Comparison of ENCODE assay signal across 16 mouse cellular contexts in the genomic region with DNA sequence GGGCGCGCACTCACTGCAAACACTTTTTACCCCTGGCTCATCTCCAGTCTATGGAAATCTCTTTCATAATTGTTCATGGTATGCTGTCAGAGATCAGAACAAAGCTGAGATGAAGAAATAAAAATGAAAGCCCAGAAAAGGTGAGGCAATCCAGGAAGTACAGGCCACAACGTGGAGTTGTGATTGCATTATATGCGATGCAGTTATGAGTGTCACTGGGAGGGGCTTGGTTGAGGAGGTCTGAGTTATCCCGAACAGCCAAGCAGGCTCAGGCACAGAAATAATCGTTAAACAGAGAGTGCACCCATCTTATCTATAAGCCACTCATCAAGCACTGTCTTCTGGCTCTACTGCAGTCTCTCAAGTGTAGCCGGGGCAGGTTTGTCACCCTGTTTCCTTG. TPM values are rescaled to one million over a fixed set of nuclear protein-coding genes. Genes with fewer than 3 reads are reported as not detected.
DNase-seq lines count a peak whose midpoint lies in the region; ATAC-seq lines count a peak whose summit lies in the region.
"Had no signal": no experiment of that assay in that cellular context is flagged by ENCODE, and none has a peak within 500 bp of the region (broad histone marks: within the 10 kb centered on the region; RNA-seq: fewer than 3 reads in every experiment).

No protein-coding gene starts in this region.

- no peak overlapping the region for H3K27ac ChIP-seq in embryonic facial prominence, embryonic 14.5 days (replicated peaks; ENCODE audit: low read depth, low read length)
- H3K27ac ChIP-seq in embryonic facial prominence, embryonic 10.5 days (replicated peaks), result no peak overlapping the region
- H3K27ac ChIP-seq: embryonic facial prominence, embryonic 12.5 days; forebrain, embryonic 13.5 days; gastrocnemius, adult 2 months had no signal

- H3K36me3 ChIP-seq in embryonic facial prominence, embryonic 14.5 days (ENCODE audit: control insufficient read depth, insufficient read depth, low read length), result no peaks in the 10 kb centered on the region
- no peaks in the 10 kb centered on the region for H3K36me3 ChIP-seq in embryonic facial prominence, embryonic 10.5 days (replicated peaks)
- H3K36me3 ChIP-seq: embryonic facial prominence, embryonic 12.5 days had no signal

- no peaks in the 10 kb centered on the region for H3K9me3 ChIP-seq in embryonic facial prominence, embryonic 14.5 days (ENCODE audit: control insufficient read depth, low read length)
- H3K9me3 ChIP-seq in embryonic facial prominence, embryonic 10.5 days, result no peaks in the 10 kb centered on the region
- H3K9me3 ChIP-seq: embryonic facial prominence, embryonic 12.5 days; forebrain, embryonic 13.5 days had no signal

- no peak overlapping the region for H3K9ac ChIP-seq in embryonic facial prominence, embryonic 14.5 days (ENCODE audit: low read depth, low read length)
- H3K9ac ChIP-seq: embryonic facial prominence, embryonic 12.5 days; forebrain, embryonic 13.5 days had no signal

- H3K4me2 ChIP-seq in embryonic facial prominence, embryonic 14.5 days (ENCODE audit: low read depth, low read length), result no peak overlapping the region
- H3K4me2 ChIP-seq: embryonic facial prominence, embryonic 12.5 days; forebrain, embryonic 13.5 days; midbrain, embryonic 11.5 days had no signal

- no peak overlapping the region for H3K4me3 ChIP-seq in embryonic facial prominence, embryonic 14.5 days (ENCODE audit: low read depth, low read length)
- H3K4me3 ChIP-seq in embryonic facial prominence, embryonic 10.5 days, result no peak overlapping the region
- H3K4me3 ChIP-seq: embryonic facial prominence, embryonic 12.5 days; forebrain, embryonic 13.5 days; gastrocnemius, adult 2 months had no signal

- no peaks in the 10 kb centered on the region for H3K27me3 ChIP-seq in embryonic facial prominence, embryonic 14.5 days (replicated peaks; ENCODE audit: control insufficient read depth, insufficient read depth, low read length)
- H3K27me3 ChIP-seq in embryonic facial prominence, embryonic 10.5 days (replicated peaks; ENCODE audit: low read depth, poor library complexity, severe bottlenecking), result no peaks in the 10 kb centered on the region
- H3K27me3 ChIP-seq: embryonic facial prominence, embryonic 12.5 days; forebrain, embryonic 13.5 days had no signal

- DNase-seq in embryonic facial prominence, embryonic 14.5 days (ENCODE audit: low spot score), result peak; percentile 7
- no peak for DNase-seq in embryonic facial prominence, embryonic 10.5 days (ENCODE audit: low spot score)
- DNase-seq in 416B (ENCODE audit: low read depth), result peak; percentile 81
- DNase-seq in liver, result peak; percentile 20
- DNase-seq in Muller cell, postnatal 12 days (ENCODE audit: inconsistent ontology term), result no peak
- no peak for DNase-seq in urinary bladder, postnatal 36 days (ENCODE audit: low spot score in 2 of 2)
- DNase-seq in thymus, postnatal 10 days (ENCODE audit: low spot score in 2 of 2), result no peak
- DNase-seq: adrenal gland, postnatal 36 days; cerebellum, postnatal 14 days; gastrocnemius, adult 2 months; kidney, postnatal 4 days; thymus, postnatal 14 days had no signal

- peaks cover 8% of the 10 kb centered on the region; the same call in 1 of the 2 replicates for H3K4me1 ChIP-seq in embryonic facial prominence, embryonic 14.5 days (ENCODE audit: control insufficient read depth, insufficient read depth, low read length)
- peaks cover 18% of the 10 kb centered on the region for H3K4me1 ChIP-seq in embryonic facial prominence, embryonic 10.5 days

- 58% methylated on average over 7 of the region's 7 CpGs for WGBS in embryonic facial prominence, embryonic 14.5 days
- WGBS in embryonic facial prominence, embryonic 10.5 days, result 68% methylated on average over 7 of the region's 7 CpGs

- no peak for ATAC-seq in embryonic facial prominence, embryonic 14.5 days (ENCODE audit: low read depth)
- ATAC-seq in megakaryocyte, adult 5-6 weeks (ENCODE audit: poor library complexity, severe bottlenecking), result peak; percentile 58
- ATAC-seq: forebrain, embryonic 13.5 days had no signal

RNA-seq across cellular contexts. Expression of a gene that starts 3.0 kb away (rescaled TPM):
- polyA plus RNA-seq in embryonic facial prominence, embryonic 14.5 days (2014; fragmentation: Nextera tagmentation; extraction: Ambion mirVana), result 64.1 and 64.6 TPM in 2 replicates
- polyA plus RNA-seq in embryonic facial prominence, embryonic 10.5 days (2016; fragmentation: Nextera tagmentation; extraction: Ambion mirVana), result 69.1 and 73.2 TPM in 2 replicates
- total RNA-seq in megakaryocyte, adult 5-6 weeks (2015), result 56.5 TPM in 2 replicates
- 74.6 and 83.2 TPM in 2 replicates for total RNA-seq in megakaryocyte, adult 5-6 weeks (2017)

RNA-seq across cellular contexts. Expression of a gene that starts 41.7 kb away (rescaled TPM):
- 14.3 and 16.1 TPM in 2 replicates for polyA plus RNA-seq in embryonic facial prominence, embryonic 14.5 days (2014; fragmentation: Nextera tagmentation; extraction: Ambion mirVana)
- 12.5 and 13.2 TPM in 2 replicates for polyA plus RNA-seq in embryonic facial prominence, embryonic 10.5 days (2016; fragmentation: Nextera tagmentation; extraction: Ambion mirVana)
- 26.1 and 26.6 TPM in 2 replicates for total RNA-seq in megakaryocyte, adult 5-6 weeks (2015)
- total RNA-seq in megakaryocyte, adult 5-6 weeks (2017), result 11.5 and 15.7 TPM in 2 replicates

Comparison
In these comparisons a context has a peak if more than half of its experiments do, and no peak if none do; other contexts are left out.
1. DNase-seq: peak in embryonic facial prominence, embryonic 14.5 days (single experiment), 416B (single experiment) and liver (single experiment); none in embryonic facial prominence, embryonic 10.5 days (single experiment), Muller cell, postnatal 12 days (single experiment), urinary bladder, postnatal 36 days (0 of 2) and thymus, postnatal 10 days (0 of 2).